Mouse (Mus musculus) liver, embryonic 14.5 days (tissue): Measurements from ENCODE around the gene Dlgap4. TPM values are rescaled to one million over a fixed set of nuclear protein-coding genes. Genes with fewer than 3 reads are reported as not detected.

Source experiments
- ATAC-seq: fragments of 200-750 bp; cut with Nextera tagmentation; 2 replicates; pipeline ENCODE4 v1.8.0; 2017; ENCODE audit warnings: moderate number of reproducible peaks, mild to moderate bottlenecking, moderate library complexity; ENCODE audit not compliant: insufficient read depth
- DNase-seq, 3 experiments: peaks; one replicate each; pipeline ENCODE4 v3.0.0-alpha.2; 2012 to 2013; ENCODE audit warnings: low read depth in 3 of 3, low spot score in 3 of 3
- H3K27ac ChIP-seq: fragments of 300-500 bp; sonication (generic); 2 replicates; pipeline ENCODE4 v1.5.1; 2014; ENCODE audit warnings: moderate library complexity, mild to moderate bottlenecking, control low read depth, inconsistent platforms
- H3K27me3 ChIP-seq: fragments of 300-500 bp; sonication (generic); 2 replicates; pipeline ENCODE4 v1.6.1; 2014; ENCODE audit warnings: mild to moderate bottlenecking, low read length, moderate library complexity; ENCODE audit not compliant: control insufficient read depth, insufficient read depth
- H3K36me3 ChIP-seq: fragments of 300-500 bp; sonication (generic); replicated peaks from 2 replicates; pipeline ENCODE4 v1.6.1; 2014; ENCODE audit warnings: low read depth; ENCODE audit not compliant: control insufficient read depth, insufficient read depth
- H3K4me1 ChIP-seq, 2 experiments: fragments of 200-500 bp in 1 of 2; fragments of 300-500 bp in 1 of 2; sonication (generic) in 1 of 2; replicated peaks; 2 replicates each; pipeline ENCODE4 v1.6.1; 2012 to 2014; ENCODE audit warnings: antibody characterized with exemption in 1 of 2, inconsistent platforms in 1 of 2, low read length in 1 of 2; ENCODE audit not compliant: control insufficient read depth in 2 of 2, insufficient read depth in 2 of 2
- H3K4me2 ChIP-seq: fragments of 300-500 bp; sonication (generic); 2 replicates; pipeline ENCODE4 v1.6.1; 2014; ENCODE audit warnings: low read depth, mild to moderate bottlenecking, control low read depth, moderate library complexity
- H3K4me3 ChIP-seq, 2 experiments: fragments of 200-500 bp in 1 of 2; fragments of 300-500 bp in 1 of 2; sonication (generic) in 1 of 2; 2 replicates each; pipeline ENCODE4 v1.5.1; 2012 to 2014; ENCODE audit warnings: low read depth in 2 of 2, low read length in 2 of 2, mild to moderate bottlenecking in 2 of 2, control low read depth in 1 of 2, inconsistent platforms in 1 of 2, moderate library complexity in 1 of 2; ENCODE audit not compliant: insufficient read depth in 1 of 2
- H3K9ac ChIP-seq: fragments of 300-500 bp; sonication (generic); replicated peaks from 2 replicates; pipeline ENCODE4 v1.6.1; 2014; ENCODE audit warnings: mild to moderate bottlenecking, control low read depth, moderate library complexity
- H3K9me3 ChIP-seq: fragments of 300-500 bp; sonication (generic); 2 replicates; pipeline ENCODE4 v1.6.1; 2016; ENCODE audit warnings: low read length, mixed read lengths; ENCODE audit not compliant: control insufficient read depth
- CTCF ChIP-seq: IDR thresholded peaks from 2 replicates; pipeline ENCODE4 v1.5.1; 2016; ENCODE audit warnings: antibody characterized with exemption, low read depth, control low read depth
- EP300 ChIP-seq: IDR thresholded peaks from 2 replicates; pipeline ENCODE4 v1.6.1; 2016; ENCODE audit warnings: antibody characterized with exemption, low read depth
- WGBS: fragments of 180-500 bp; shearing (Covaris S2); extraction: QIAGEN DNeasy Blood & Tissue Kit; methylation state at CpG from one replicate; pipeline ENCODE4 v1.1.7; 2014; ENCODE audit not compliant: insufficient replicate concordance; 5-methylcytosine and 5-hydroxymethylcytosine counted together
- polyA plus RNA-seq, 2 experiments: library from polyadenylated mRNA; depleted of rRNA in 1 of 2; stranded (reverse) in 1 of 2; unstranded in 1 of 2; fragments of >200 nt; fragmentation: Nextera tagmentation in 1 of 2; extraction: Ambion mirVana in 1 of 2; gene quantifications; 2 replicates each; pipeline versions ENCODE4 v1.2.1 to v1.2.3; 2012 to 2014

The Dlgap4 gene
- polyA plus RNA-seq, 2 experiments, result 6.6 to 9.7 TPM

- Histone ChIP-seq H3K36me3 (no peaks in the 10 kb centered on the region), H3K4me2 (peak overlapping the region; percentile 71), H3K27me3 (no peaks in the 10 kb centered on the region), H3K9me3 (no peaks in the 10 kb centered on the region), H3K4me3 (peak overlapping the region; percentile 38 to 51), H3K27ac (no peak overlapping the region), H3K4me1 (peaks cover 0 to 12% of the 10 kb centered on the region in 2 experiments; a peak in 2 of 4 replicates), H3K9ac (peak overlapping the region; percentile 28)
- DNase-seq (no peak), ATAC-seq (peak; percentile 38; the same call in 1 of the 2 replicates)
- TF ChIP-seq CTCF (no peak), EP300 (no peak)
- 18% methylated on average over 12 of the region's 12 CpGs for WGBS
Measured at GRCm38 (mm10) chr2:156730501-156730921, 117.0 kb downstream of the Dlgap4 start.

DNA sequence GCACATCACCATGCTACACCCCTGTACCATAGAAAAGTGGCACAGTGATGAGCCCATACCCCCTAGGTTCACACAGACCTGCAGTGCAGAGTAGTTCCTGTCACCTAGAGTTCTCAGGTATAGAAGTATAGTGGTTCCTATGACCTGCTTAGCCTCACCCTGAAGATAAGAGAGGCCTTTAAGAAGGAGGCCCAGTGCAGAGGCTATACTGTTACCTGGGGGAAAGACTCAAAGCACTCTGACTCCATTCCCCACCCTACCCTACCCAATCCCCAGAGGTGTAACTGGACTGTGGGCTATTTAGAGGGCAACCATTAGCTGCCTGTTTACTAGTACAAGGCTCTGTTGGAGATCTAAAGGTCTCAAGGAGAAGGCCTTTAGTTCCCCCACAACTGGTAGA is 118.1 kb downstream of the Dlgap4 start:
- DNase-seq (no peak), ATAC-seq (no peak)
- no peaks in the 10 kb centered on the region for H3K36me3 ChIP-seq
- no peaks in the 10 kb centered on the region for H3K27me3 ChIP-seq
- no peak overlapping the region for H3K4me3 ChIP-seq
- no peaks in the 10 kb centered on the region for H3K9me3 ChIP-seq
- no peak overlapping the region for H3K9ac ChIP-seq
- H3K4me1 ChIP-seq, result peaks cover 0 to 11% of the 10 kb centered on the region in 2 experiments; a peak in 2 of 4 replicates
- no peak overlapping the region for H3K4me2 ChIP-seq
- H3K27ac ChIP-seq, result no peak overlapping the region
- TF ChIP-seq CTCF, result no peak
- TF ChIP-seq EP300, result no peak

DNA sequence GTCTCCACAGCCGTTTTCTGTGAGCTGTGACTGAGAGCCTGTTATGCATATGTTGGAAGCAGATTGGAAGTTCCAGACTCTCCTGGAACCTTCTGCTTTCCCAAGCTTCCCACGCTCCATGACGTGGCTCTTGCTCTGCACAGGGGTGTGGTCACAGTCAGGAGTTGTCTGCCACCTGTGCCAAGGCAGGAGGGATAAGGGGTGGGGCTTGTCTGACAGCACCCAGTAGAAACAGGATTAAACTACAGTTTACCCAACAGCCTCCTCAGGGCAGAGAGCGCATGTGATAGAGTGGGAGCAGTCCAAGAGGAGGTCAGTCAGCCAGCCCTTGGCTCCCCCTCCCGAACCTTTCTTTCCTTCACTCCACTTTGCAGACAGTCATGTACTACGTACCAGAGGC is 118.6 kb downstream of the Dlgap4 start:
- Histone ChIP-seq H3K9ac (no peak overlapping the region), H3K27me3 (no peaks in the 10 kb centered on the region), H3K4me2 (no peak overlapping the region), H3K27ac (no peak overlapping the region), H3K9me3 (no peaks in the 10 kb centered on the region), H3K4me1 (peaks cover 0 to 7% of the 10 kb centered on the region in 2 experiments; a peak in 2 of 4 replicates), H3K4me3 (no peak overlapping the region), H3K36me3 (no peaks in the 10 kb centered on the region)
- ATAC-seq (0 out of 2 replicates have a peak, but pooled peaks have one; percentile 32), DNase-seq (no peak)
- 67% methylated on average over 6 of the region's 6 CpGs for WGBS
- TF ChIP-seq CTCF (no peak), EP300 (no peak)

DNA sequence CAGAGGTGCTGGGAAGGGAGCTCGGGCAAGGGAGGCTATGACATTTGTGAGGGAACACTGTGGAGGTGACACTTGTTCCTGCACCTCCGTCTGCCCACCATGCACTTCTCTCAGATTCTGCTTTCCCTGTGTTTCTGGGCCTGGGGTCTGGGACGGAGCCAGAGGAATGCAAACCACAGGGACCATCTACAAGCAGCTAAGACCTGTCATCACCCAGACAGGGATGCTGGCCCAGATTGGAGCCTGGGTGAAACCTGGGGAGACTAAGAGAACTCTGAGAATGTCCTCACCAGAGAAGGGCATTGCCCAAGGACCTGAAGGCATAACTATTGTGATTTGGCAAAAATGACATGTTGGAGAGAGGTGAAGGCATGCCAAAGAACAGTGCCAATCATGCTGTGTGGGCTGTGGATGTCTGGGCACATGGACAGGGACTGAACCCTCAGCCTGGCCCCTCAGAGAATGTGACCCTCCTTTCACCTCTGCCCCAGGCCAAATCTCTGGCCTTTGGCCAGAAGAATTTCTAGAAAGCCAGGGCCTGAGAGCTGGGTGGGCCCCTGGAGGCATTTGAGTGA is 122.3 kb downstream of the Dlgap4 start:
- H3K4me1 ChIP-seq, result peaks cover 0 to 2% of the 10 kb centered on the region in 2 experiments; a peak in 2 of 4 replicates
- no peak for DNase-seq
- H3K27me3 ChIP-seq, result no peaks in the 10 kb centered on the region
- no peak for ATAC-seq
- no peak for TF ChIP-seq EP300
- TF ChIP-seq CTCF, result no peak
- H3K4me2 ChIP-seq, result no peak overlapping the region
- no peak overlapping the region for H3K4me3 ChIP-seq
- H3K36me3 ChIP-seq, result no peaks in the 10 kb centered on the region
- no peak overlapping the region for H3K9ac ChIP-seq
- H3K9me3 ChIP-seq, result no peaks in the 10 kb centered on the region
- H3K27ac ChIP-seq, result no peak overlapping the region
- WGBS, result 66% methylated on average over 3 of the region's 3 CpGs

DNA sequence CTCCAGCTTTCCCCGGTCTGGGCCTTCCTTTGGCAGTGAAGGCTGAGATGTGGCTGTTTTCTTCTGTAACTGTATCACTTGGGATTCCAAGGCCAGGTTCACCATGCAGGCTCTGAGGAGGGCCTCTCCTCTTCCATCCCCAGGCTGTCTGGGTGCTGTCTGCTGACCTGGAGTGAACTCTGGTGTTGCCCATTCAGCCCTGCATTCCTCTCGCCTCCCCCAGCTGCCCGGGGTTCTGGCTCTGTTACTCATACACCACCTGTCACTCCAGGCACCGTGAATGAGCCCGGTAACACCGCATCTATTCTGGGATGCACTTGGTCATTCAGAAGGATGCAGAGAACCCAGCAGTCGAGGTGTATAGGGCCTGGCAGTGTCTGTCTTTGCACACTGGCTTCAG is 123.3 kb downstream of the Dlgap4 start:
- Histone ChIP-seq H3K27me3 (no peaks in the 10 kb centered on the region), H3K4me3 (no peak overlapping the region), H3K9me3 (no peaks in the 10 kb centered on the region), H3K27ac (no peak overlapping the region), H3K9ac (no peak overlapping the region), H3K36me3 (no peaks in the 10 kb centered on the region), H3K4me2 (no peak overlapping the region), H3K4me1 (peaks cover 0 to 2% of the 10 kb centered on the region in 2 experiments; a peak in 1 of 4 replicates)
- no peak for TF ChIP-seq EP300
- no peak for TF ChIP-seq CTCF
- WGBS, result 63% methylated on average over 7 of the region's 7 CpGs
- ATAC-seq (no peak), DNase-seq (no peak)
